Mouse (Mus musculus): Measurements from ENCODE around the gene Atp10b. TPM values are rescaled to one million over a fixed set of nuclear protein-coding genes. Genes with fewer than 3 reads are reported as not detected.

Gene Atp10b
- polyA plus RNA-seq, 1 experiment from 2014 or later, result 1.5 TPM

DNA sequence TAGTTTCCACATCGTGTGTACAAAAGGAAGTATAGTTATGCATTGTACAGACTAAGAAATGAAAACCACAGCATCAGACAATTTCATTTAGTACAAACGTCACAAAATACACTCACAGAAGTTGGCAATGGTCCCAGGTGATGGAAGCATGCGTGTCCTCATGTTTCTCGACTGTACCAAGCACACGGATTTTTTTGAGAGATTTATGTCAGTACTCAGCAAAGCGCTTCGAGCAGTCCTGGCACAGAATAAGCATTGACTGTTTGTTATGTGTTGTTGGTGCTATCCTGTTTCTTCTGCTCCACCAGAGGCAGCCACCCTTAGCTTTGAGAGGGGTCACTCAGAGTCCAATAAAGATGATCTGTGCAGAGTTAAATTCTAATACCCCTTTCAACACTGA is 108.1 kb downstream of the Atp10b start:
- no peaks in the 10 kb centered on the region for H3K9me3 ChIP-seq (ENCODE audit: control insufficient read depth, low read length)
- no peak overlapping the region for H3K4me3 ChIP-seq (ENCODE audit: low read depth, low read length)
- no peak overlapping the region for H3K9ac ChIP-seq (ENCODE audit: low read length)
- 54% methylated on average over 7 of the region's 7 CpGs for whole genome bisulfite sequencing
- no peak overlapping the region for H3K27ac ChIP-seq (ENCODE audit: low read depth)
- ATAC-seq (replicated peaks; ENCODE audit: low FRiP score, low TSS enrichment, low read depth) (no peak), DNase-seq (ENCODE audit: low spot score) (no peak)
- no peaks in the 10 kb centered on the region for H3K27me3 ChIP-seq (replicated peaks; ENCODE audit: control insufficient read depth, insufficient read depth, low read length)
- no peaks in the 10 kb centered on the region for H3K36me3 ChIP-seq (ENCODE audit: control insufficient read depth, insufficient read depth, low read length)
- H3K4me1 ChIP-seq (replicated peaks; ENCODE audit: control insufficient read depth, insufficient read depth, low read length), result no peaks in the 10 kb centered on the region
- H3K4me2 ChIP-seq (ENCODE audit: low read length), result no peak overlapping the region

DNA sequence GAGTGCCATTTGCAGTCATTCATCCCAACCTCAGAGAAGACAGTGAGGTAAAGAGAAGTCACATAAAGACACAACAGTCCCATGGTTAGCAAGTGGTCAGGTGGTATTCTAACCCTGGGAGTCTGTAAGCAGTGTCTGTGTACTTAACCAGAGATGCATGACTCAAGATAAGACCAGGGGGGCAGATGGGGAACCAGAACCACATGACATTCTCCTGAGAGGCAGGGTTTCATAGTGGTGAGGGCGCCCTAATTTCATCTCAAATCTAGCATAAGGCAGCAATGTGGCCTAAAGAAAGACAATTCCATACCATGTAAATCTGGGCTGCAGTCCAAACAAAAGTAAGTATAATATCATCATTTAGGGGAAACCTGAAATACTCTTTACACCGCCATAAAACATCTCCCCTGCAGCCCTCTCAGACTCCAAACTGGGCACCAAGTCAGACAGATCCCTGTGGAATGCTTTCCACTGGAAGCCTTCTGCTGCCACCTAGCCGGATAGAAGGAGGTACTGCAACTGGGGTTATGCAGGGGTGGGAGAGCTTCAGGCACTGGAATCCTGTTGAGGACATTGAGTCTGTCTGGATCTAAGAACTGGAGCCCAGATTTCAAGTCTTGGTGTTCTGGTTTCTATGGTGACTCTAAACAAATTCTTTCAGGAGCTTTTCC is 114.0 kb downstream of the Atp10b start:
- no peaks in the 10 kb centered on the region for H3K9me3 ChIP-seq (ENCODE audit: control insufficient read depth, low read length)
- no peak overlapping the region for H3K4me3 ChIP-seq (ENCODE audit: low read depth, low read length)
- H3K4me1 ChIP-seq (replicated peaks; ENCODE audit: control insufficient read depth, insufficient read depth, low read length), result no peaks in the 10 kb centered on the region
- DNase-seq (ENCODE audit: low spot score), result peak; percentile 66
- H3K27ac ChIP-seq (ENCODE audit: low read depth), result no peak overlapping the region
- no peaks in the 10 kb centered on the region for H3K36me3 ChIP-seq (ENCODE audit: control insufficient read depth, insufficient read depth, low read length)
- H3K27me3 ChIP-seq (replicated peaks; ENCODE audit: control insufficient read depth, insufficient read depth, low read length), result no peaks in the 10 kb centered on the region
- no peak overlapping the region for H3K9ac ChIP-seq (ENCODE audit: low read length)
- ATAC-seq (replicated peaks; ENCODE audit: low FRiP score, low TSS enrichment, low read depth), result peak; percentile 74
- 43% methylated on average over 3 of the region's 3 CpGs for WGBS
- H3K4me2 ChIP-seq (ENCODE audit: low read length), result no peak overlapping the region

DNA sequence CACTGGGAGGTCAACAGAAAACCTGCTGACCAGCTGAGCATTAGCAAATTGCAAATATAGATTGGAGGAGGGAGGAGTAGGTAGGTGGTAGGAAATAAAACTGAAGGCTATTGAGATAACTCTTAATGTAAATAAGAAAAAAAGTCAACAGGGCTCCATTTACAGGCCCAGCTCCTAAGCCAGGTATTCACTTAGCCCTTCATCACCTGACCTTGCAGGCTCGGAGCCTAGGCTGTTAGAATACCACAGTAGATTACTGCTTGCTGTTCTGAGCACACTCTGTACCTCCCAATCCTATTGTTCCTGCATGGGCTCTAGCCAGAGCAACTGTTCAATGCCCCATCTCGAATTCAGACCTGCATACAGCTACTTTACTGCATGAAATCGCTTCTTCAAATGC is 117.8 kb downstream of the Atp10b start:
- DNase-seq (ENCODE audit: low spot score), result no peak
- Histone ChIP-seq H3K4me2 (ENCODE audit: low read length) (no peak overlapping the region), H3K9me3 (ENCODE audit: control insufficient read depth, low read length) (no peaks in the 10 kb centered on the region), H3K9ac (ENCODE audit: low read length) (no peak overlapping the region), H3K4me3 (ENCODE audit: low read depth, low read length) (no peak overlapping the region), H3K36me3 (ENCODE audit: control insufficient read depth, insufficient read depth, low read length) (no peaks in the 10 kb centered on the region), H3K4me1 (replicated peaks; ENCODE audit: control insufficient read depth, insufficient read depth, low read length) (no peaks in the 10 kb centered on the region), H3K27me3 (replicated peaks; ENCODE audit: control insufficient read depth, insufficient read depth, low read length) (no peaks in the 10 kb centered on the region), H3K27ac (ENCODE audit: low read depth) (no peak overlapping the region)
- no peak for ATAC-seq (replicated peaks; ENCODE audit: low FRiP score, low TSS enrichment, low read depth)
- WGBS, result 68% methylated on average over 3 of the region's 3 CpGs

DNA sequence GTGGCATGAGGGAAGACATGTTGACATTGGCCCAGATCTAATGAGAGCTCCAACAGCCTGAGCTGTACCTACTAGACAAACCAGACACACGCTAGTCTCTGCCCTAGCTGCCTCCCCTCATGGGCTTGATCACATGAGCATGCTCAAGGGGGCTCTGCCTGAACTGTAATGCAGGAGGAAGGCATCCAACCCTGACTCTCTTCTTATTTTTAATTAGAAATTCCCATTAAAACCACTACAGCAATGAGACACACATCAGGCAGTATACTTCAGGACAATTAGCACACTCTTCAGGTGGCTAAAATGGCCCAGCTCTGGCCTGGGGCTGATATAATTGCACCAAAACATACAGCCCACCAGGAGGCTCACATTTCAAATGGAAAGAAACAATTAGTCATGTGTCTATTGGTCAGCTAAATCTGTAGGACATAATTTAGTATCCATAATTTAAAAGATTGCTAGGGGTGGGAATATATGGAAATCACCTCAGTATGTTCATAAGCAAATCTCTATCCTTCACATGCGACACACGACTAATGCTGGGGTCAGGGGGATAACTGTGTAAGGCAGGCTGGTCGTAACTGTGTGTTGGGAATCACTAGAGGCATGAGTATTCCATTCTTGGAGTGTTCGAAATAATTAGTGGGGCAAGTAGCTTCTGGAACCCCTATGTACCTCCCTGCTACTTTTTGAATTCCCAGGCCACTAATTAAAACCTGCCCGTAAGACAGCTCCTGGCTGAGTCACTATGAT is 120.0 kb downstream of the Atp10b start:
- no peaks in the 10 kb centered on the region for H3K9me3 ChIP-seq (ENCODE audit: control insufficient read depth, low read length)
- 83% methylated on average over 6 of the region's 6 CpGs for WGBS
- no peaks in the 10 kb centered on the region for H3K36me3 ChIP-seq (ENCODE audit: control insufficient read depth, insufficient read depth, low read length)
- no peaks in the 10 kb centered on the region for H3K4me1 ChIP-seq (replicated peaks; ENCODE audit: control insufficient read depth, insufficient read depth, low read length)
- no peak overlapping the region for H3K4me2 ChIP-seq (ENCODE audit: low read length)
- H3K4me3 ChIP-seq (ENCODE audit: low read depth, low read length), result no peak overlapping the region
- ATAC-seq (replicated peaks; ENCODE audit: low FRiP score, low TSS enrichment, low read depth) (no peak), DNase-seq (ENCODE audit: low spot score) (no peak)
- no peaks in the 10 kb centered on the region for H3K27me3 ChIP-seq (replicated peaks; ENCODE audit: control insufficient read depth, insufficient read depth, low read length)
- H3K9ac ChIP-seq (ENCODE audit: low read length), result no peak overlapping the region
- no peak overlapping the region for H3K27ac ChIP-seq (ENCODE audit: low read depth)

DNA sequence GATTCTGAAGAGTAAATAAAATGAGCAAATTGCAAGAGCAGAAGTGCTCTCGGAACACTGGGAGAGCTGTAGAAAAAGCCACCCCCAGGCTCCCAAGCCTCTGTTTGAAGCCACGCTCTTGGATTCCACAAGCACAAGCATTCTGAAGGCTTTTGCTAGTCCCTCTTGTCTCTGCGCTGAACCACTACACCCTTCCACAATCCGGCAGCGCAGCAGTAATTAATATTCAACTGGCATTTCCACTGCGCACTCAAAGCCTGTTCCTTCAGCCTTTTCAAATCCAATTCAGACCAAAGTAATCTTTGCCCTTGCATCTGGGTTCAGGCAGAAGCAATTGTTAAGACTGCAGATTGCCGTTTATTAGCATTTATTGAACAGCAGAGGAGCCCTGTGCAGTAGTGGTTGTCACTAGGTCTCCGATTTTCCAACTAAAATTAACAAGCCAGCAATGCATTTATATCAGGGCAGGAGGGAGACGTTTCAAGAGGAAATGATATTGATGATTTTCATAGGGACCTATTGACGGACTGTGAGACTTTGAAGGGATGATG is 120.7 kb downstream of the Atp10b start:
- no peak overlapping the region for H3K27ac ChIP-seq (ENCODE audit: low read depth)
- no peak overlapping the region for H3K9ac ChIP-seq (ENCODE audit: low read length)
- DNase-seq (ENCODE audit: low spot score) (no peak), ATAC-seq (replicated peaks; ENCODE audit: low FRiP score, low TSS enrichment, low read depth) (no peak)
- H3K36me3 ChIP-seq (ENCODE audit: control insufficient read depth, insufficient read depth, low read length), result no peaks in the 10 kb centered on the region
- H3K9me3 ChIP-seq (ENCODE audit: control insufficient read depth, low read length), result no peaks in the 10 kb centered on the region
- no peak overlapping the region for H3K4me2 ChIP-seq (ENCODE audit: low read length)
- no peaks in the 10 kb centered on the region for H3K27me3 ChIP-seq (replicated peaks; ENCODE audit: control insufficient read depth, insufficient read depth, low read length)
- H3K4me3 ChIP-seq (ENCODE audit: low read depth, low read length), result no peak overlapping the region
- no peaks in the 10 kb centered on the region for H3K4me1 ChIP-seq (replicated peaks; ENCODE audit: control insufficient read depth, insufficient read depth, low read length)
- 80% methylated on average over 10 of the region's 10 CpGs for WGBS

DNA sequence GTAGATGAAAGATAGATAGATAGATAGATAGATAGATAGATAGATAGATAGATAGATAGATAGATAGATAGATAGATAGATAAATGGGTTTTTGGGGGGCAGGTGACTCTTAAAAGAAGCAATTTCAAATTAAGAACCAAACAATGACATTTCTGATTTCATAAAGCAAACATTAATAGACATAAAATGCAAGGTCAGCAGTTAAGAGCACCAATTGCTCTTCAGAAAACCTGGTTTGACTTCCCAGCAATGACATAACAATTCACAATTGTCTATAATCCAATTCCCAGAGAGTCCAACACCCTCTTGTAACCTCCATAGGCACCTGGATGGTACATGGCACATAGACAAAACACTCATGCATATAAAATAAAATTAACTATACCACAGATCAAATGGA is 124.2 kb downstream of the Atp10b start:
- Histone ChIP-seq H3K27me3 (replicated peaks; ENCODE audit: control insufficient read depth, insufficient read depth, low read length) (no peaks in the 10 kb centered on the region), H3K9me3 (ENCODE audit: control insufficient read depth, low read length) (no peaks in the 10 kb centered on the region), H3K36me3 (ENCODE audit: control insufficient read depth, insufficient read depth, low read length) (no peaks in the 10 kb centered on the region), H3K4me3 (ENCODE audit: low read depth, low read length) (no peak overlapping the region), H3K27ac (ENCODE audit: low read depth) (no peak overlapping the region), H3K9ac (ENCODE audit: low read length) (no peak overlapping the region), H3K4me1 (replicated peaks; ENCODE audit: control insufficient read depth, insufficient read depth, low read length) (no peaks in the 10 kb centered on the region), H3K4me2 (ENCODE audit: low read length) (no peak overlapping the region)
- no peak for ATAC-seq (replicated peaks; ENCODE audit: low FRiP score, low TSS enrichment, low read depth)
- no peak for DNase-seq (ENCODE audit: low spot score)

DNA sequence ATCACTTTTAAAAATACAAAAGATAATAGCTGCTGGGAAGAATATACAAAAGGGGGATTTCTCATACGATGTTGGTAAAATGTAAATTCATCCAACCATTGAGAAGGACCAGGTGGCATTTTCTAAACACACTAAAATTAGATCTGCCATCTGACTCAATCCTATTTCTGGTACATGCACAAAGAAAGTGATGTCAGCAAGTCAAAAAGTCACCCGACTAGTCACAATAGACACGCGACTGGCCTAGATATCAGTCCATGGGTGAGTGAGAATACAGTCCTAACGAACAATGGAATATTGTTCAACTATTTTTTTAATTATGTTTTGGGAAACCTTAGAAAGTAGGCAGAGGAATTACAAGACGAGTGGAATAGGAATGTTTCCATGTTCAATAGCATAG is 147.9 kb downstream of the Atp10b start:
- 82% methylated on average over 6 of the region's 6 CpGs for WGBS
- no peaks in the 10 kb centered on the region for H3K9me3 ChIP-seq (ENCODE audit: control insufficient read depth, low read length)
- H3K4me3 ChIP-seq (ENCODE audit: low read depth, low read length), result no peak overlapping the region
- no peak overlapping the region for H3K27ac ChIP-seq (ENCODE audit: low read depth)
- no peaks in the 10 kb centered on the region for H3K4me1 ChIP-seq (replicated peaks; ENCODE audit: control insufficient read depth, insufficient read depth, low read length)
- DNase-seq (ENCODE audit: low spot score), result no peak
- ATAC-seq (replicated peaks; ENCODE audit: low FRiP score, low TSS enrichment, low read depth), result no peak
- no peaks in the 10 kb centered on the region for H3K36me3 ChIP-seq (ENCODE audit: control insufficient read depth, insufficient read depth, low read length)
- H3K4me2 ChIP-seq (ENCODE audit: low read length), result no peak overlapping the region
- H3K9ac ChIP-seq (ENCODE audit: low read length), result no peak overlapping the region
- H3K27me3 ChIP-seq (replicated peaks; ENCODE audit: control insufficient read depth, insufficient read depth, low read length), result no peaks in the 10 kb centered on the region

DNA sequence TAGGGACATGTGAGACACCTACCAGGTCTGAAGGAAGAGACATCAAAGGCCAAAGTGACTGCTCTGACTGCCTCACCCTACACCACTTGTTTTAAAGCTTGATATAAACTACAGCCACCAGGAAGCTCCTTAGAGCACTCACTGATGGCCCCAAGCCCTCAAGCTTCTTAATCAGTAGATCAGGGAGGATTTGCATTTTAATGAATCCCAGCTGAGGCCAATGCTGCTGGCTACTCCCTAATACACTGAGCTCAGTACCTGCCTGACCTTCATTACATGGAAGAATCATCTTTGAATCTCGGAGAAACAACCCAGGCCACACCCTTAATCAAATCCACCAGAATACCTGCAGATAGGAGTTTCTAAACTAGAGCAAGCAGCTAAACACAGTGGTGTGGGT is 161.3 kb downstream of the Atp10b start:
- Histone ChIP-seq H3K4me2 (ENCODE audit: low read length) (no peak overlapping the region), H3K27ac (ENCODE audit: low read depth) (no peak overlapping the region), H3K9me3 (ENCODE audit: control insufficient read depth, low read length) (no peaks in the 10 kb centered on the region), H3K4me1 (replicated peaks; ENCODE audit: control insufficient read depth, insufficient read depth, low read length) (no peaks in the 10 kb centered on the region), H3K27me3 (replicated peaks; ENCODE audit: control insufficient read depth, insufficient read depth, low read length) (no peaks in the 10 kb centered on the region), H3K36me3 (ENCODE audit: control insufficient read depth, insufficient read depth, low read length) (no peaks in the 10 kb centered on the region), H3K4me3 (ENCODE audit: low read depth, low read length) (no peak overlapping the region), H3K9ac (ENCODE audit: low read length) (no peak overlapping the region)
- WGBS, result 58% methylated on average over 1 of the region's 1 CpGs
- DNase-seq (ENCODE audit: low spot score) (no peak), ATAC-seq (replicated peaks; ENCODE audit: low FRiP score, low TSS enrichment, low read depth) (no peak)

Data from intestine, embryonic 14.5 days (tissue).